Mouse (Mus musculus) kidney, postnatal 4 days (tissue): ENCODE results near the gene Wfdc18.

ENCODE experiments used
- DNase-seq, 2 experiments: peaks; one replicate each; pipeline ENCODE4 v3.0.0; 2021; ENCODE audit warnings: mixed read lengths in 2 of 2

Gene Wfdc18

GRCm38 (mm10) chr11:83708715-83709114 lies at the start of gene Wfdc18:
Wfdc18 (plus strand) TSS chr11:83709015.
- no peak for DNase-seq

- DNase-seq = no peak
These were observed 46.6 kb upstream of the Wfdc18 start, which contains the start of gene Ccl4 for GRCm38 (mm10) chr11:83662204-83662603. Ccl4 (plus strand) TSS chr11:83662584.

GRCm38 (mm10) chr11:83663532-83663931 lies 45.3 kb upstream of the Wfdc18 start:
- DNase-seq = no peak

GRCm38 (mm10) chr11:83671743-83672142 lies 37.1 kb upstream of the Wfdc18 start:
- no peak for DNase-seq

GRCm38 (mm10) chr11:83675665-83676064 lies 33.1 kb upstream of the Wfdc18 start:
- no peak for DNase-seq

GRCm38 (mm10) chr11:83689918-83690317 lies 18.9 kb upstream of the Wfdc18 start:
- DNase-seq = no peak

GRCm38 (mm10) chr11:83692008-83692407 lies 16.8 kb upstream of the Wfdc18 start:
- DNase-seq = no peak

- DNase-seq = no peak
These were observed 5.1 kb upstream of the Wfdc18 start, which contains the start of gene Wfdc17 for GRCm38 (mm10) chr11:83703705-83704104. Wfdc17 (plus strand) TSS chr11:83703991.

- no peak for DNase-seq
These were observed 868 bp downstream of the Wfdc18 start for GRCm38 (mm10) chr11:83709683-83710082.

- DNase-seq = no peak
These were observed 3.9 kb downstream of the Wfdc18 start for GRCm38 (mm10) chr11:83712671-83713070.

GRCm38 (mm10) chr11:83713925-83714324 lies 5.1 kb downstream of the Wfdc18 start:
- no peak for DNase-seq

- DNase-seq = no peak
These were observed 8.3 kb downstream of the Wfdc18 start for GRCm38 (mm10) chr11:83717042-83717665.

GRCm38 (mm10) chr11:83720766-83721165 lies 12.0 kb downstream of the Wfdc18 start:
- DNase-seq = no peak

- DNase-seq = no peak
These were observed 20.1 kb downstream of the Wfdc18 start for GRCm38 (mm10) chr11:83728757-83729432.

GRCm38 (mm10) chr11:83731116-83731515 lies 22.3 kb downstream of the Wfdc18 start:
- DNase-seq = no peak

GRCm38 (mm10) chr11:83733071-83733640 lies 24.3 kb downstream of the Wfdc18 start:
- DNase-seq = no peak

- DNase-seq = no peak
These were observed 25.4 kb downstream of the Wfdc18 start for GRCm38 (mm10) chr11:83734215-83734614.

- no peak for DNase-seq
These were observed 27.1 kb downstream of the Wfdc18 start for GRCm38 (mm10) chr11:83735881-83736280.

GRCm38 (mm10) chr11:83737109-83737558 lies 28.3 kb downstream of the Wfdc18 start:
- no peak for DNase-seq

- DNase-seq = peak; percentile 88 to 89
These were observed 30.4 kb downstream of the Wfdc18 start for GRCm38 (mm10) chr11:83739241-83739640.

- no peak for DNase-seq
These were observed 31.7 kb downstream of the Wfdc18 start for GRCm38 (mm10) chr11:83740443-83740991.

GRCm38 (mm10) chr11:83741841-83742240 lies 33.0 kb downstream of the Wfdc18 start:
- no peak for DNase-seq

GRCm38 (mm10) chr11:83742731-83743355 lies 34.0 kb downstream of the Wfdc18 start:
- DNase-seq = peak in 1 of 2 experiments; percentile 5
